Mouse (Mus musculus): ENCODE results near the gene A730071L15Rik.

Gene A730071L15Rik

DNA sequence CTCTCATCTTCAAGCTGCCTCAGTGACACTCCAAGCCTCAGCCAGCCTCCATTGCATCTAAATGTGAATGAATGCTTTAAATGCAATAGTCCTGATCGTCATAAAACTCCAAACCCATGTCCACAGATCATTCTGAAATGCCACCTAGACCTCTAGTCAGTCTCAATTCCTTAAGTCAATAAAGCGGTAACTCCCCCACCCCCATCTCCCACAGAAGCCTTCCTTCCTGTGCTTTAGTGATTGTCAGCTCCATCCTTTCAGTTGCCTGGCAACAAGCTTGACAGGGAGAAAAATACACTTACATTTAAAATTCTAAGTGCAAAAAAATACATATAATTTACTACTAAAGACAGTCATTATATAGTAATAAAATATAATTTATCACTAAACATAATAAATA is 16.6 kb upstream of the A730071L15Rik start:
- DNase-seq (ENCODE audit: low read depth, low spot score) = peak; percentile 52

DNA sequence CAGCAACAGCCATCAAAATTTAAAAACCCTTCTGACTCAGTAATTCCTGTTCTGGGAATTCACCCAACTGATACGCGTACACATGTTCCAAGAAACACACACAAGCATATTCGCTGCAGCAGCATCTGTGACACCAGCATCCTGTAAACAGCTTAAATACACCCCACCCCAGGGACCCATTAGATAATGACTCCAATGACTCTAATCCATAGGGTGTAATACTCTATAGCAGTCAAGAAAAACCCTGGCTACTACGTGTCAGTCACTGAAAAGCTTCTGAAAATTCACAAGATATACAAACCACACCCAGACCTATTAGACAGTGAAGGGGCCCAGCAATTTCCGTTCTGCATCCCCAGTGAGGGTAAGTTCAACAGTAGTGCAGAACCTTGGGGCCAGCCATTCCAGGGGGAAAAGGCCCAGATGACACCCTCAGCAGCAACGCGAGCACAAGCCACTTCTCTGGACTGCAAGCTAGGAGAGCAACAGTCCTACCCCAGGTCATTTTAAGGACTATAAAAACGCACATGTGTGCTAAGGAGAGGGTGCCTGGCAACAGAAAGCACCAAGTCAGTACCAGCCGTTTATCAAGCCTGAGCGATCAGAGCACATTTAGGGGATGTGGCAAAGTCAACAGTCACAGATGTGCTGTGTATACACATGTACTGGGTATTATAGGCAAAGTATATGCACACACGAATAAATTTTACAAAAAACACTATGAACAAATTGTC is 15.5 kb upstream of the A730071L15Rik start:
- peak; percentile 57 for DNase-seq (ENCODE audit: low read depth, low spot score)

DNA sequence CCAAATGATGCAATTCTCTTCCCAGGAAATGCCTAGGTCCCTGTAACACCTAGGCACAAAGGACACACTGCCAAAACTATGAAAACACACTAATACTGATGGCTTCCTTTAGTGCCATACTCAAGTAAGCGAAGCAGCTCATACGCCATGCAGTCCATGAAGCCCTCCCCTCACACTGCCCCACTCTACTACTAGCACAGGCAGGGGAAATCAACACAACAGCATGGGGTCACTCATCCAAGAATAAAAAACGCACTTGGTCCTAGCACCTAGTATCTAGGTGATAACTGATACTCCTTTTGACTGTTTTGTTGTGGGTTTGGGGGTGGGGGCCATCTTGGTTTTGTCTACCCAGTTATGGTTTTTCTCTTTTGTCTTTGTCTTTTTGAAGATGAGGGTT is 12.4 kb upstream of the A730071L15Rik start:
- no peak for DNase-seq (ENCODE audit: low read depth, low spot score)

DNA sequence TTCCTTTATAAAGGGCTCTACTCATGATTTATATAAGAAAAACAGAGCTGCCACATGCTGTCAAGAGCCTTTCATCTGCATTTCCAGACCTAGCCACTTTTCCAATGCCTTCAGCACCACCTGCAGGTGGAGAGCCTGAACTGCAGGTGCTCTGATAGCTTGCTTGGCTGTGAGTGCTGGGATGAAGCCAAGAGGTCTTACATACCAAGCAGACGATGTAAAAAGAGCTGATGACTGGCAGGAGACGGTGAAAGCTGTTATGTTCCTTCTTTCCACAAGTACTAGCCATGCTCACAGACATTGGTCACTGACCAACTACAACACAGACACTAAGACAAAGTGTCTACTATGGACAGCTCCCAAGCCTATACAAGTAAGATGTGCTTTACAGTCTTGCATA is 12.0 kb upstream of the A730071L15Rik start:
- peak; percentile 87 for DNase-seq (ENCODE audit: low read depth, low spot score)

DNA sequence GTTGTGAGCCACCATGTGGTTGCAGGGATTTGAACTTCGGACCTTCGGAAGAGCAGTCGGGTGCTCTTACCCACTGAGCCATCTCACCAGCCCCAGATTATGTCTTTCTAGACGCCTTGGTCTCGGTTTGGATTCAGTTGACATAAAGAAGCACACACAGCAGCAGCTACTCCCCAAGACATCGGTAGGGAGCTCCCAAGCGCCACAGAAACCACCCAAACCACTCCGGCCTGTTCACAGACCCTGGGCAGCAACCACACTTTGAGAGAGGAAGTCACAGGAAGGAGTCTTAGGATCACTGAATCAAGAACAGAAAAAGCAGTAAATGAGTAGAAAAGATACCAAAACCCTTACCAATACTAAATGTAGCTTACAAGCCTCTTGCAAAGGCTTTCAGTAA is 3.0 kb upstream of the A730071L15Rik start:
- no peak for DNase-seq (ENCODE audit: low read depth, low spot score)

DNA sequence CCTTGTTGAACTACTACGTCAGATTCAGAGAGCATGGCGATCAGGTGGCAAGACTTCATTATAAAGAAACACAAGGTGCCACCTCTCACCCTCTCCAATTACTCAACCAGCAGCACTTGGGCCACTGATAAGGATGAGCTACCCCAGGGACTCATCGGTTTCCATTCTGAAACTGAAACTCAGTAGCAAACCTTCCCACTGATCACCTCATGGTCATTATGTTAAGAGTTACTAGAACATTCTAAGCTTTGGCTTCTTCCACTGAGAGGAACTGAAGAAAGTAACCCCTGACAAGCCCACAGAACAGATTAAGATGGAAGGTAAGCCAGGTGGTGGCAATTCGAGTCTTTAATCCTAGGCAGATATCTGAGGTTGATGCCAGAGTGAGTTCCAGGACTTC is 1.4 kb upstream of the A730071L15Rik start:
- DNase-seq (ENCODE audit: low read depth, low spot score) = peak; percentile 31

DNA sequence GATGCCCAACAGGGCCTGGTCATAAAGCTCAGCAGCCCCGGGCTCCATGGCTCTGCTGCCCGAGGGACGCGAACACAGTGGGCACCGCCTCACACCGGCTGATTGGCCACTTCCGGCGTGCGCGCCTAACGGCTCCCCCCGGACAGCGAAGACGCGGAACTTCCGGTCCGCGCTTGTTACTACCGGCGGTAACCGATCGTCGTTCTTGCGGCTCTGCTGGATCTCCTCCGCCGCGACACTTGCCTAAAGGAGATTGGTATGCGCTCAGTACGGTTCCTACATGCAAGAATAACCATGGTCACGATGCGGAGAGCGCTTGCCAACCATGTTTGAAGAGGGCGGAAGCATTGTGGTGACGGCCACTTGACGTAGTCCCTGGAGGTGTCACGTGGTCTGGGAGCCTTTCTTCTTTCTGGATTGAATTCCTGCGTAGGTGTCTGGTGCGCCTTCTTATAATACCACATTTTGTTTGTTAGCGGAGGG is 299 bp downstream of the A730071L15Rik start, which contains the start of gene Nudcd3:
TSS of gene Nudcd3 (minus strand) at position 329 of the 483 bp plus-strand sequence.
- peak; percentile 92 for DNase-seq (ENCODE audit: low read depth, low spot score)

DNA sequence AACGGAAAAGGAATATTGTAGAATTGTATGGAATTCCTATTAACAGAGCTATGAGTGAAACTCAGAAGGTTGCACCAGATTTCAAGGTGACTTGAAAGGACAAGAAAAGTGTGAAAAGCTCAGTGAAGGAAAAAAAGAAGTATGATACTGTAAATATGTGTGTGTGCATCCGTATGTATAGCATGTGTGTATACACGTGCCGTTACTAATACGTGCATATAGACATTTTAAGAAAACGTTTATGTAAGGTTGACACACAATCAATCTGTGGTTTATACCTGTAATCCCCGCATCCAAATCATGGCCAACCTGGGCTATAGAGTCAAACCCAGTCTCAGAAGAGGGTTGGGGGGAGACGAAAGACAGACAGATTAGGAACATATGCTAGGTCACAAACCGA is 741 bp downstream of the A730071L15Rik start:
- no peak for DNase-seq (ENCODE audit: low read depth, low spot score)

DNA sequence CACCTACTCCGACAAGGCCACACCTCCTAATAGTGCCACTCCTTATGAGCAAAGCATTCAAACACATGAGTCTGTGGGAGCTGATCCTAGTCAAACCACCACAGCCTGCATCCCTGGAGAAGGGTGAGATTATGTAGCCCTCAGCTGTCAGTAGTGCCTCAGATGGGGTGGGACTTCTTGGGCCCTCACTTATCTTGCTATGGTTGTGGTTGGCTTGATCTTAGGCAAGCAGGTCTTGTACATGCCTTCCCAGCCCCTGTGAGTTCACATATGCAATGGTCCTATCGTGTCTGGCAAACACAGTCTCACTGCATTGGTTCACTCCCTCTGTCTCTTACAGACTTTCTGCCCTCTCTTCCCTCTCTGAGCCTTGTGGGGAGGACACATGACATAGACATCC is 7.3 kb downstream of the A730071L15Rik start:
- DNase-seq (ENCODE audit: low read depth, low spot score) = no peak

DNA sequence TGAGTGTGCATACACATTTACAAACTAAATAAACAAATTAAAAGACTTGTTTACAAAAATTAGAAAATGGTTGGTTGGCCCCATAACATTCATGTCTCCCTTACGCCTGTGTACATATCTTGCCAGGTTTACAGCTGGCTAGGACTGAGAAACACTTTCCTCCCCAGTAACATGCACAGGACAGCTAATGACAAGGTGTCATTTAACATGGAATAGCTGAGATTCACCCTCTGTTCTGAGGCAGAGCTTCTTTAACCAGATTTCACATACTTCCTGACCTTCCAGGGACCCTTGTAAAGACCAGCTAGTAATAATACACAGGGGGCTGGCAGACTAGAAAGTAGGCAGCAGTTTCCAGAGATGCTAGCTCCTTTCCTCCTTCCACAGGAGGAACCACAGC is 8.3 kb downstream of the A730071L15Rik start:
- DNase-seq (ENCODE audit: low read depth, low spot score) = no peak

DNA sequence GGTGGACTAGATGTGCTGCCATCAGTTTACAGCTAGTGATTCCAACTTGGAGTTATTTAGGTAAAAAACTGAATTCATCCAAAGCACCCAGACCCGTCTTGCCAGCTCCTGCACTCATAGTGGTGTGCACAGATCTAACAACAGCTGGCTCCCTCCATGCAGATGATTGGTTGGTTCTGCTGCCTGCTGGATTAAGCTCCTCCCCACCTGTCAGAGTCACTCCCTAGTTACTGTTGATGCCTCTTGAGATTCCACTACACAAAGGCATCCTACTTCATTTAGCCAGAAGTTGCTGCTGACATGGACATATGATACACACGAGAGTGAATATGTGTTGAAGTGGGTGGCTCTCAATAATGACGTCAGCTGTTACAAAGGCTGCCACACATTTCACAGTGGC is 17.0 kb downstream of the A730071L15Rik start:
- DNase-seq (ENCODE audit: low read depth, low spot score) = no peak

DNA sequence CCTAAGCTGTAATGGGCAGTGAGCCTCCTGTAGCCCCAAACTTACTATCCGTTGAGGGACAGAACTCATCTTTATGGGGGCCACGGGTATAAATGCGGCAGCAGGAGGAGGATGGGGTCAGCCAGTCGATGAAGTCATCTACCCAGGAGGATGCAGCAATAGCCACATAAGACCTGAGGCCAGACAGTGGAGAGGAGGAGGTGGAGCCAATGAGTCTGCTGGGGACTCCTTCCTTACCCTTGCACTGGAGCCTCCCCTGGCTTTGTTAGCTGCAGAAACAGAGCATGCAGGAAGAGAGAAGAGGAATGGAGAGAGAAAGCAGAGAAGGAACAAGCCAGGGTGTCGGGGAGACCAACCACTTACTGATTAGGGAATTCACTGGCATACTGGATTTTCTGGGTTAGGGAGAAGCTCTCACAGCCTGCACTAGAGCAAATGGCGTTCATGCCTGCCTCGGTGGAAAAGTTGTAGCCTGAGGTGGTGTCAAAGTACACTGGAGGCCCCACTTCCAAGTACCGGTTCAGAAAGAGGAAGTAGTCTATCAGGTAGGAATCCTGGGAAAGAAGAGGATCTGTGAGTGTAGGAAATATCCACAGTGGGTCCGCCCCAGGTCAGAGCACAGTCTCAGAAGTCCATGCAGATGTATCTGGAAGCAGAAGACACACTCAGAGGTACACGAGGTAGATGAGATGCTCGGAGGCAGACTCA is 18.5 kb downstream of the A730071L15Rik start:
- no peak for DNase-seq (ENCODE audit: low read depth, low spot score)

DNA sequence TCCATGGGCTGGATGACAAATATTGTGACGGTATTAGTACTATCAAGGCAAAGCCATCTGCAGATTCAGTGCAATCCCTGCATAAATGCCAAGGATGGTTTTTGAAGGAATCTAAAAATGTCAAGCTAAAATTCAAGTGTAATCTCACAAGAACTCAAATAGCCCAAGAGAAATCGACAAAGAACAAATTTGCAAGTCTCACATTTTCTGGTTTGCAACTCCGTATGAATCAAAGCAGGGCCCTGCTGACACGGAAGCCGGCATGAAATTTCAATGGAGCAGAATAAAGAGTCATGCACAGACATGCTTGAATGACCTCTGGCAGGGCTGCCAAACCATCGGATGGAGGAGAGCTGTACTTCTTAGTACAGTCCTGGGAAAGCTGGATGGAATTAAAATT is 20.1 kb downstream of the A730071L15Rik start:
- DNase-seq (ENCODE audit: low read depth, low spot score) = no peak

DNA sequence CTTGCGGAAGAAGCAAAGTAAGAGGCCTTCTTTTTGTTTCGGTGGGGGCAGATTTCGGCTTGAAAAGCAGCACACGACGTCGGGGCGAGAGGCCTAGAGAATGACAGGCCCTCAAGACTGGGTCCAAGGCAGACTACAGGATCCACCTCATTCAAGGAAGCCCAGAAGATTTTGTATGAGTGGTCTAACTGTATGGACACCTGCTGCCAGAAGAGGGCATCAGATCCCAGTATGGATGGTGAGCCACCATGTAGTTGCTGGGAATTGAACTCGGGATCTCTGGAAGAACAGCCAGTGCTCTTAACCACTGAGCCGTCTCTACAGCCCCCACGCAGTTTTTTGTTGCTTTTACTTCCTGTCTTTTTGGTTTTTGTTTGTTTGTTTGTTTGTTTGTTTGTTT is 22.4 kb downstream of the A730071L15Rik start:
- DNase-seq (ENCODE audit: low read depth, low spot score) = no peak

DNA sequence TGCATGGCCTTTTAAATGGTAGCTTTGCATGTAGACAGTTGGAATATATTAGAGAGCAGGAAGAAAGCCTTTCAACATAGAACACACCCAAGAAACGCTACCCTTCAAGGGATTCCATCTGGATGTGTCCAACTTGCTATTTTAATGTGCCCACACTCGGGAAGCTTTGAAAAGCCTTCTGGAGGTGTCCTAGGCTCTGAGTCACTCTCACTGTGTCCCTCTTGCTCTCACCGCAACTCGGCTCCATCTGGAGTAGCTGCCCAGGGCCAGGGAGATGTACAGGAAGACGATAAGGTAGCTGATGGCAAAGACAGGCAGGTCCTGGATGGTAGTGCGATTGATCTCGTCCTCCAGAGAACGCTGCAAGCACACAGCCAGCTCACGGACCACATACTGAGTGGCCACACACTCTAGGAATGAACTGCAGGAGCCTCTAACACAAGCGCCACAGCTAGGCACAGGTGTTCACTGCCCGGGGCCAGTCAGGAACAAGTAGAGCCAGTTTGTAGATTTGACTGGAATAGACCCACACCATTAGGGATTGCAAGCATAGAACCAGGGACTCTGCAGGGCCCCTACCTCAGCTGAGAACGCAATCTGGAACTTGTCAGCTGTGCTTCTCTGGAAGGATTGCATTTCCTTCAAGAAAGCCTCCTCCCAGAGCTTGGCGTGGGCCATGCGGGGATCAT is 24.9 kb downstream of the A730071L15Rik start:
- no peak for DNase-seq (ENCODE audit: low read depth, low spot score)

DNA sequence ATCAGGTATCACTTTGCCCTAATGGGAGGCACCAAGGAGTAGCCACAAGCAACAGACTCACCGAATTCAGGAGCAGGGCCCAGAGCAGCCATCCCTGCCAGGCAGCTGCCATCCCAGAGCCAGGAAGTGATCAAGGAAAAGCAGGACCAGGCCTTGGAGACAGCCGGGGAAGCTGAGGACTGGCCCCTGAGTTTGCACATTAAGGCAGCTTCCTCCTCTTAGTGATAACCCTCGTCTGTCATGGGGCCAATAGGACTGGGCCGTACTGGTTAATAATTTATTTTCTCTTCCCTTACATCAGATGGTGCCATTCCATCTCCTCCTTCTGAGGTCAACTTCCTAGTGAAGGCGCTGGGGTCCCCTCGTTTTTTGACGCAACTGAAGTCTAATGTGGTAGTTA is 30.2 kb downstream of the A730071L15Rik start, which contains the start of gene Npc1l1:
TSS of gene Npc1l1 (minus strand) at position 132 of the 400 bp plus-strand sequence.
- no peak for DNase-seq (ENCODE audit: low read depth, low spot score)

DNA sequence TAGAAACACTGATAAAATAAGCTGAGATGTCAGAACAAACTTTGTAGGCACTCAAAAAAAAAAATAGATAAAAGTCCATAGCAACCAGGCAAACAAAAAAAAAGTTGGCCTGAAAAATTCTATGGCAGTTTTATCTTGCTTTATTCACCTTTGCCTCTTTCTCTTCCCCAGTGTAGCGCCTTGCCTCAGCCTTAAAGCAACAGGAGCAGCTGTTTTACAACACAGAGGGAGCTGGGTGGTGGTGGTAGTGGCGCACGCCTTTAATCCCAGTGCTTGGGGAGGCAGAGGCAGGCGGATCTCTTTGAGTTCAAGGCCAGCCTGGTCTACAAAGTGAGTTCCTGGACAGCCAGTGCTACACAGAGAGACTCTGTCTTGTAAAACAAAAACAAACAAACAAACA is 33.2 kb downstream of the A730071L15Rik start:
- no peak for DNase-seq (ENCODE audit: low read depth, low spot score)

DNA sequence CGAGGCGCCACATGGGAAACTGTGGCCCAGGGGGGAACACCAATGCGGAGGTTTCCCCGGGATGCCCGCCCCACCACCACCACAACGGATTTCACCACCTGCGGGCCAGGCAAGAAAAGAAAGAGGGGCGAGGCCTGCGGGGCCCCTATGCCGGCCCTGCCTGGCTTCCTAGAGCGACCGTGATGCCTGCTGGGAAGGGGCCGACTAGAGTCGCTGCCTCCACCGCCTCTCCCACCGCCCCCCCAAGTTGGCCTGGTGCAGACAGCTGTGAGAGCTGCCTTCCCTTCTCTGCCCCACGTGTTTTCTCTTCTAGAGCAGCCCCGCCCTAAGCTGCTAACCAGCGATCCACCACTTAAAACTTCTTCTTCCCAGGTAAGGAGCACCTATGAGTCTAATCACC is 44.9 kb downstream of the A730071L15Rik start:
- no peak for DNase-seq (ENCODE audit: low read depth, low spot score)

Data from CD4-positive helper T cell, adult 2 months (primary cell).